Mouse (Mus musculus) ES-E14 (cell line): ENCODE results near the gene Tom1l2.

Source experiments
- CHD2 ChIP-seq: IDR thresholded peaks from 2 replicates; pipeline ENCODE4 v1.6.1; 2014; ENCODE audit warnings: mild to moderate bottlenecking, low read depth, low read length, inconsistent platforms
- HCFC1 ChIP-seq: IDR thresholded peaks from 2 replicates; pipeline ENCODE4 v1.6.1; 2012; ENCODE audit warnings: low read length, inconsistent platforms, borderline replicate concordance; ENCODE audit not compliant: insufficient read depth
- ZC3H11A ChIP-seq: IDR thresholded peaks from 2 replicates; pipeline ENCODE4 v1.6.1; 2012; ENCODE audit warnings: low read depth, mild to moderate bottlenecking, inconsistent platforms, low read length, borderline replicate concordance
- ZNF384 ChIP-seq: IDR thresholded peaks from 2 replicates; pipeline ENCODE4 v1.6.1; 2012; ENCODE audit warnings: low read depth, low read length, inconsistent platforms

DNA sequence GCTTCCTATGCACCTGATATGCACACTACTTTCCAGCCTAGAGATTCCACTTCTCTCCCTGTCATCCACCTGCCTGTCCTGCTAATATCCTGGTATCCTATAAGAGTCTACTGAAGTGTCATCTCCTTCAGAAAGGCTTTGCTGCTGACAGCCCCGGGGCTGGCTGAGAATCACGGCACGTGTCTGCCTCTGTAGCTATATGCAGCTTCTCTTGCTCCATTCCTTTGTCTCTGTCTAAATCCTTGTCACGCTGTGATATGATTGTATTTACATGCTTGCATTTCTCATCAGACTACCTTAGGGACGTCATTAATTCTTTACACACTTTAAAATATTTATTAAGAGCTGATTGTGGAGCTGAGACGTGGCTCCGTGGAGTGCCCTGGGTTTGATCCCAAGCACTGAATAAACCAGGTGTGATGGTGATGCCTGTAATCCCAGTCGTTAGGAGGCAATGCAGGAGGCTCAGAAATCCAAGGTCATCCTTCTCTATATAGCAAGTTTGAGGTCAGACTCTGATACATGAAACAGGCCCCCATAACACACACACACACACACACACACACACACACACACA, 75.5 kb downstream of the Tom1l2 start:
- TF ChIP-seq ZNF384 (no peak), CHD2 (no peak), HCFC1 (no peak), ZC3H11A (no peak)
